Mouse (Mus musculus): Measurements from ENCODE around the gene Dpp4. TPM values are rescaled to one million over a fixed set of nuclear protein-coding genes. Genes with fewer than 3 reads are reported as not detected.
A peak's percentile ranks its signal among the peaks of the same experiment; 100 is the strongest.

Gene Dpp4
- polyA plus RNA-seq, 1 experiment from 2014 or later, result 69.3 TPM

DNA sequence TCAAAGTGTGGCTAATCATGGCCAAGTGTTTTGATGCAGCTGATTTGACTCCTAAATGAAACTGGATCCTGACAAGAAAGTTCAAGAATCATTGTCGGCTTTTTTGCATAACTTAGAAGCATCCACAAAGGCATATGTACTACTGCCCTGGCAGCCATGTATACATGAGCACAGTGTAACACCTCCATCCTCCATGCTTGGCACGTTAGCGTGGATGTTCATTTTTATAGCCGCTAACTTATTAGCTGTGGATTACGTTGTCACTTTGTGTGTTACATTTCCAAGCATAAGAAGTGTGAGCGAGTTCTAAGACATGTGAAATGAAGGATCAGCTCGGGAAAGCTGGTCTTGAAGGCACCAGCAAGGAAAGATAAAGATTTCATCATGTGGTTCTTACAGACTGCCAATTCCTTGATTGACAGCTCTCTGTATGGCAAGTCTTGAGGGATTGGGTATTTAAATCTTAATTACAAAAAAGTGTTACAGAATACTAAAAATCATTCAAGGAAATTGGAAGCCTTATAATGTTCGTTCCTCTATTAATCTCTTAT lies 19.3 kb upstream of the Dpp4 start:
- Histone ChIP-seq H3K4me1 (replicated peaks) (no peaks in the 10 kb centered on the region), H3K9me3 (no peaks in the 10 kb centered on the region), H3K27ac (no peak overlapping the region), H3K27me3 (replicated peaks) (no peaks in the 10 kb centered on the region), H3K4me3 (replicated peaks) (no peak overlapping the region), H3K36me3 (no peaks in the 10 kb centered on the region), H3K9ac (no peak overlapping the region), H3K4me2 (replicated peaks) (no peak overlapping the region)
- ATAC-seq, result no peak
- 90% methylated on average over 8 of the region's 8 CpGs for WGBS

- no peak overlapping the region for H3K27ac ChIP-seq
- H3K4me1 ChIP-seq (replicated peaks), result no peaks in the 10 kb centered on the region
- H3K36me3 ChIP-seq, result no peaks in the 10 kb centered on the region
- H3K27me3 ChIP-seq (replicated peaks), result no peaks in the 10 kb centered on the region
- 87% methylated on average over 3 of the region's 3 CpGs for WGBS
- no peak overlapping the region for H3K4me3 ChIP-seq (replicated peaks)
- H3K9me3 ChIP-seq, result no peaks in the 10 kb centered on the region
- H3K4me2 ChIP-seq (replicated peaks), result no peak overlapping the region
- no peak overlapping the region for H3K9ac ChIP-seq
- no peak for ATAC-seq
Measured at GRCm38 (mm10) chr2:62425941-62426340, 13.9 kb upstream of the Dpp4 start.

- Histone ChIP-seq H3K4me3 (replicated peaks) (no peak overlapping the region), H3K4me1 (replicated peaks) (0 out of 2 replicates have a peak, but pooled peaks cover 2% of the 10 kb centered on the region), H3K27me3 (replicated peaks) (no peaks in the 10 kb centered on the region), H3K9me3 (no peaks in the 10 kb centered on the region), H3K36me3 (no peaks in the 10 kb centered on the region), H3K4me2 (replicated peaks) (no peak overlapping the region), H3K27ac (no peak overlapping the region), H3K9ac (no peak overlapping the region)
- no peak for ATAC-seq
- 35% methylated on average over 4 of the region's 4 CpGs for WGBS
Measured at GRCm38 (mm10) chr2:62423343-62423776, 11.3 kb upstream of the Dpp4 start.

GRCm38 (mm10) chr2:62422515-62423342 lies 10.7 kb upstream of the Dpp4 start:
- Histone ChIP-seq H3K9me3 (no peaks in the 10 kb centered on the region), H3K4me1 (replicated peaks) (0 out of 2 replicates have a peak, but pooled peaks cover 2% of the 10 kb centered on the region), H3K27me3 (replicated peaks) (no peaks in the 10 kb centered on the region), H3K36me3 (no peaks in the 10 kb centered on the region), H3K27ac (no peak overlapping the region), H3K4me2 (replicated peaks) (no peak overlapping the region), H3K4me3 (replicated peaks) (no peak overlapping the region), H3K9ac (no peak overlapping the region)
- ATAC-seq, result no peak
- 71% methylated on average over 6 of the region's 6 CpGs for WGBS

GRCm38 (mm10) chr2:62421229-62421628 lies 9.2 kb upstream of the Dpp4 start:
- Histone ChIP-seq H3K9me3 (no peaks in the 10 kb centered on the region), H3K4me3 (replicated peaks) (no peak overlapping the region), H3K27me3 (replicated peaks) (no peaks in the 10 kb centered on the region), H3K4me1 (replicated peaks) (0 out of 2 replicates have a peak, but pooled peaks cover 2% of the 10 kb centered on the region), H3K27ac (no peak overlapping the region), H3K9ac (no peak overlapping the region), H3K36me3 (no peaks in the 10 kb centered on the region), H3K4me2 (replicated peaks) (no peak overlapping the region)
- no peak for ATAC-seq
- 93% methylated on average over 4 of the region's 4 CpGs for WGBS

- Histone ChIP-seq H3K4me2 (replicated peaks) (no peak overlapping the region), H3K27me3 (replicated peaks) (no peaks in the 10 kb centered on the region), H3K4me3 (replicated peaks) (no peak overlapping the region), H3K36me3 (no peaks in the 10 kb centered on the region), H3K9ac (no peak overlapping the region), H3K4me1 (replicated peaks) (0 out of 2 replicates have a peak, but pooled peaks cover 2% of the 10 kb centered on the region), H3K9me3 (no peaks in the 10 kb centered on the region), H3K27ac (peak overlapping the region; percentile 44)
- WGBS, result 59% methylated on average over 3 of the region's 3 CpGs
- ATAC-seq, result peak; percentile 92
Measured at GRCm38 (mm10) chr2:62420045-62420444, 8.0 kb upstream of the Dpp4 start.

- Histone ChIP-seq H3K27ac (no peak overlapping the region), H3K27me3 (replicated peaks) (no peaks in the 10 kb centered on the region), H3K4me2 (replicated peaks) (no peak overlapping the region; the same call in 1 of the 2 replicates), H3K36me3 (no peaks in the 10 kb centered on the region), H3K4me3 (replicated peaks) (no peak overlapping the region), H3K9me3 (no peaks in the 10 kb centered on the region), H3K9ac (no peak overlapping the region), H3K4me1 (replicated peaks) (0 out of 2 replicates have a peak, but pooled peaks cover 2% of the 10 kb centered on the region)
- WGBS, result 81% methylated on average over 1 of the region's 1 CpGs
- peak; percentile 75 for ATAC-seq
Measured at GRCm38 (mm10) chr2:62417233-62417632, 5.2 kb upstream of the Dpp4 start.

GRCm38 (mm10) chr2:62411211-62412080 lies 585 bp downstream of the Dpp4 start:
- Histone ChIP-seq H3K27ac (peak overlapping the region; percentile 87), H3K4me2 (replicated peaks) (peak overlapping the region; percentile 79), H3K36me3 (no peaks in the 10 kb centered on the region), H3K9ac (peak overlapping the region; percentile 50), H3K27me3 (replicated peaks) (no peaks in the 10 kb centered on the region), H3K9me3 (no peaks in the 10 kb centered on the region), H3K4me1 (replicated peaks) (peaks cover 15% of the 10 kb centered on the region), H3K4me3 (replicated peaks) (peak overlapping the region; percentile 45)
- 5% methylated on average over 47 of the region's 47 CpGs for WGBS
- peak; percentile 93 for ATAC-seq

DNA sequence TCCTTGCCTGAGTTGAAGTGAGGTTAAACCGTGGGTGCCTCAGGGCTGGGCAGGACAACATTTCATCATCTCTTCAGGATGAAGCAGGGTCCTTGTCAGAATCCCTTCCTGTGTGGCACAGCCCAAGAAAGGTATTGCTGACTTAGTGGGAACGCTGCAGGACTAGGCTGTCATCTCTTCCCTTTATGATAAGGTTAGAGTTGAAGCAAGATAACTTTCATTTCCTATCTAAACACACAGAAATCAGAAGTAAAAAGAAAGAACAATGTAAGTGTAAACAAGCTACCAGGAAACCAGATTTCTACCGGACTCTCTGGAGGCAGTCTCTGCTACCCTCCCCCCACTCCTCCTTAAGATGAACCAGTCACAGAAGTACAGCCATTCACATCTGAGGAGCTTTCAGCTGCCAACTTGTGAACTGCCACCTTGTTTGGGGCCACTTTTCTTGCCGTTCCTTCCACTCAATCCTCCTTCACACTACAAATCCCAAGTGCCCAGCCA lies 3.3 kb downstream of the Dpp4 start:
- Histone ChIP-seq H3K27ac (no peak overlapping the region), H3K4me3 (replicated peaks) (no peak overlapping the region), H3K36me3 (no peaks in the 10 kb centered on the region), H3K4me1 (replicated peaks) (peaks cover 19% of the 10 kb centered on the region), H3K9me3 (no peaks in the 10 kb centered on the region), H3K9ac (no peak overlapping the region), H3K4me2 (replicated peaks) (peak overlapping the region; percentile 33), H3K27me3 (replicated peaks) (no peaks in the 10 kb centered on the region)
- ATAC-seq, result no peak
- WGBS, result 17% methylated on average over 4 of the region's 4 CpGs

GRCm38 (mm10) chr2:62408216-62408615 lies 3.8 kb downstream of the Dpp4 start:
- Histone ChIP-seq H3K9ac (no peak overlapping the region), H3K27me3 (replicated peaks) (no peaks in the 10 kb centered on the region), H3K36me3 (no peaks in the 10 kb centered on the region), H3K9me3 (no peaks in the 10 kb centered on the region), H3K4me2 (replicated peaks) (peak overlapping the region; percentile 33; the same call in 1 of the 2 replicates), H3K27ac (no peak overlapping the region), H3K4me1 (replicated peaks) (peaks cover 21% of the 10 kb centered on the region), H3K4me3 (replicated peaks) (no peak overlapping the region)
- no peak for ATAC-seq
- WGBS, result 69% methylated on average over 5 of the region's 5 CpGs

- Histone ChIP-seq H3K4me1 (replicated peaks) (peaks cover 10% of the 10 kb centered on the region; the same call in 1 of the 2 replicates), H3K9me3 (no peaks in the 10 kb centered on the region), H3K27me3 (replicated peaks) (no peaks in the 10 kb centered on the region), H3K27ac (peak overlapping the region; percentile 45), H3K36me3 (no peaks in the 10 kb centered on the region), H3K9ac (no peak overlapping the region), H3K4me2 (replicated peaks) (peak overlapping the region; percentile 15; the same call in 1 of the 2 replicates), H3K4me3 (replicated peaks) (no peak overlapping the region)
- ATAC-seq, result peak; percentile 80
- 30% methylated on average over 5 of the region's 5 CpGs for WGBS
Measured at GRCm38 (mm10) chr2:62403556-62404135, 8.4 kb downstream of the Dpp4 start.

Measured in intestine, embryonic 15.5 days (tissue).